Mouse (Mus musculus): ENCODE results near the gene Lrrc4c. TPM values are rescaled to one million over a fixed set of nuclear protein-coding genes. Genes with fewer than 3 reads are reported as not detected.

Gene Lrrc4c
- polyA plus RNA-seq, 1 experiment from 2014 or later, result 1.2 TPM

- no peaks in the 10 kb centered on the region for H3K27me3 ChIP-seq (ENCODE audit: control insufficient read depth, insufficient read depth, low read length)
- no peaks in the 10 kb centered on the region for H3K4me1 ChIP-seq (ENCODE audit: control insufficient read depth, insufficient read depth, low read length)
- no peak for ATAC-seq (replicated peaks; ENCODE audit: extremely low read depth, insufficient read depth, low FRiP score)
- H3K4me2 ChIP-seq (ENCODE audit: low read depth, low read length), result no peak overlapping the region
- H3K4me3 ChIP-seq (ENCODE audit: low read length), result no peak overlapping the region
- WGBS, result 79% methylated on average over 2 of the region's 2 CpGs
- no peak overlapping the region for H3K9ac ChIP-seq (ENCODE audit: low read length)
- H3K9me3 ChIP-seq (replicated peaks; ENCODE audit: control insufficient read depth, low read length), result no peaks in the 10 kb centered on the region
- H3K27ac ChIP-seq (ENCODE audit: low read length), result no peak overlapping the region
- no peaks in the 10 kb centered on the region for H3K36me3 ChIP-seq (ENCODE audit: control insufficient read depth, insufficient read depth)
Measured at GRCm38 (mm10) chr2:97639941-97640340, 1322.0 kb downstream of the Lrrc4c start.

- Histone ChIP-seq H3K4me1 (ENCODE audit: control insufficient read depth, insufficient read depth, low read length) (no peaks in the 10 kb centered on the region), H3K27ac (ENCODE audit: low read length) (no peak overlapping the region)
Measured at GRCm38 (mm10) chr2:97641661-97642060, 1323.7 kb downstream of the Lrrc4c start.

GRCm38 (mm10) chr2:97652711-97653110, 1334.7 kb downstream of the Lrrc4c start:
- no peak overlapping the region for H3K4me3 ChIP-seq (ENCODE audit: low read length)
- no peak for ATAC-seq (replicated peaks; ENCODE audit: extremely low read depth, insufficient read depth, low FRiP score)
- H3K27me3 ChIP-seq (ENCODE audit: control insufficient read depth, insufficient read depth, low read length), result no peaks in the 10 kb centered on the region
- H3K9ac ChIP-seq (ENCODE audit: low read length), result no peak overlapping the region
- no peaks in the 10 kb centered on the region; the same call in 1 of the 2 replicates for H3K9me3 ChIP-seq (replicated peaks; ENCODE audit: control insufficient read depth, low read length)
- WGBS, result 75% methylated on average over 1 of the region's 1 CpGs
- H3K27ac ChIP-seq (ENCODE audit: low read length), result no peak overlapping the region
- no peaks in the 10 kb centered on the region for H3K4me1 ChIP-seq (ENCODE audit: control insufficient read depth, insufficient read depth, low read length)
- H3K36me3 ChIP-seq (ENCODE audit: control insufficient read depth, insufficient read depth), result no peaks in the 10 kb centered on the region
- no peak overlapping the region for H3K4me2 ChIP-seq (ENCODE audit: low read depth, low read length)

More at GRCm38 (mm10) chr2:97641661-97642060, 1323.7 kb downstream of the Lrrc4c start:
- H3K27me3 ChIP-seq (ENCODE audit: control insufficient read depth, insufficient read depth, low read length), result no peaks in the 10 kb centered on the region
- no peaks in the 10 kb centered on the region; the same call in 1 of the 2 replicates for H3K9me3 ChIP-seq (replicated peaks; ENCODE audit: control insufficient read depth, low read length)
- H3K4me3 ChIP-seq (ENCODE audit: low read length), result no peak overlapping the region
- ATAC-seq (replicated peaks; ENCODE audit: extremely low read depth, insufficient read depth, low FRiP score), result no peak
- no peak overlapping the region for H3K9ac ChIP-seq (ENCODE audit: low read length)
- H3K4me2 ChIP-seq (ENCODE audit: low read depth, low read length), result no peak overlapping the region
- H3K36me3 ChIP-seq (ENCODE audit: control insufficient read depth, insufficient read depth), result no peaks in the 10 kb centered on the region

Small RNA genes within 50 kb of the gene (microRNA-seq; reads per million reads assigned to microRNA genes)
- gene Gm44320, result not detected

Data from heart, embryonic 16.5 days (tissue).